Mouse (Mus musculus): Measurements from ENCODE around the gene Cntnap1.
A peak's percentile ranks its signal among the peaks of the same experiment; 100 is the strongest.

Gene Cntnap1

GRCm38 (mm10) chr11:101186526-101187247 lies 16.4 kb downstream of the Cntnap1 start:
- no peak for DNase-seq

GRCm38 (mm10) chr11:101187541-101187940 lies 17.2 kb downstream of the Cntnap1 start:
- no peak for DNase-seq

GRCm38 (mm10) chr11:101188166-101188805 lies 18.0 kb downstream of the Cntnap1 start:
- DNase-seq: no peak

- DNase-seq: peak; percentile 45 to 83
These were observed 19.3 kb downstream of the Cntnap1 start for GRCm38 (mm10) chr11:101189495-101190180.

GRCm38 (mm10) chr11:101190181-101190912 lies 20.0 kb downstream of the Cntnap1 start:
- DNase-seq: no peak

GRCm38 (mm10) chr11:101190913-101191907 lies 20.9 kb downstream of the Cntnap1 start:
- no peak for DNase-seq

- no peak for DNase-seq
These were observed 21.7 kb downstream of the Cntnap1 start for GRCm38 (mm10) chr11:101191919-101192470.

GRCm38 (mm10) chr11:101192646-101193045 lies 22.3 kb downstream of the Cntnap1 start:
- DNase-seq: no peak

GRCm38 (mm10) chr11:101193076-101193475 lies 22.8 kb downstream of the Cntnap1 start:
- no peak for DNase-seq

- DNase-seq: no peak
These were observed 23.8 kb downstream of the Cntnap1 start for GRCm38 (mm10) chr11:101194137-101194536.

GRCm38 (mm10) chr11:101194643-101195042 lies 24.3 kb downstream of the Cntnap1 start:
- DNase-seq: no peak

GRCm38 (mm10) chr11:101195101-101195500 lies 24.8 kb downstream of the Cntnap1 start:
- no peak for DNase-seq

GRCm38 (mm10) chr11:101195571-101195970 lies 25.2 kb downstream of the Cntnap1 start:
- no peak for DNase-seq

GRCm38 (mm10) chr11:101196175-101196574 lies 25.9 kb downstream of the Cntnap1 start:
- DNase-seq: no peak

GRCm38 (mm10) chr11:101199555-101199954 lies 29.2 kb downstream of the Cntnap1 start:
- DNase-seq: no peak

GRCm38 (mm10) chr11:101200986-101201385 lies 30.7 kb downstream of the Cntnap1 start:
- no peak for DNase-seq

- peak in 1 of 2 experiments; percentile 48 for DNase-seq
These were observed 41.6 kb downstream of the Cntnap1 start for GRCm38 (mm10) chr11:101211970-101212369.

GRCm38 (mm10) chr11:101216936-101217335 lies 46.6 kb downstream of the Cntnap1 start:
- no peak for DNase-seq

GRCm38 (mm10) chr11:101218436-101219055 lies 48.2 kb downstream of the Cntnap1 start:
- DNase-seq: peak in 1 of 2 experiments; percentile 35

- DNase-seq: no peak
These were observed 50.5 kb downstream of the Cntnap1 start for GRCm38 (mm10) chr11:101220853-101221252.
